Mouse (Mus musculus) duodenum, adult 2 months (tissue): ENCODE data around the gene Gm49391. TPM values are rescaled to one million over a fixed set of nuclear protein-coding genes. Genes with fewer than 3 reads are reported as not detected.

Experiments
- polyA plus RNA-seq: library from polyadenylated mRNA; depleted of rRNA; stranded (reverse); fragments of >200 nt; gene quantifications from 2 replicates; pipeline ENCODE4 v1.2.3, GENCODE M21; 2012; ENCODE audit warnings: low replicate concordance; rRNA removed

The Gm49391 gene
- polyA plus RNA-seq, result not detected in 2 replicates

GRCm38 (mm10) chr13:60936500-60936901, at the start of gene Gm49391, which contains the start of gene Ctla2a:
Gene Gm49391, minus strand, starts transcription at chr13:60936571.
Gene Ctla2a, minus strand, starts transcription at chr13:60936625.

GRCm38 (mm10) chr13:60941884-60942283, 5.5 kb upstream of the Gm49391 start, which contains the start of gene Tpbpa:
Gene Tpbpa, minus strand, starts transcription at chr13:60941984.

GRCm38 (mm10) chr13:60935490-60935889, 881 bp downstream of the Gm49391 start, which contains the start of gene Gm49393:
Gene Gm49393, minus strand, starts transcription at chr13:60935590.

GRCm38 (mm10) chr13:60904780-60905179, 31.6 kb downstream of the Gm49391 start, which contains the start of gene Tpbpb:
Gene Tpbpb, minus strand, starts transcription at chr13:60904880.

GRCm38 (mm10) chr13:60897328-60897727, 39.0 kb downstream of the Gm49391 start, which contains the start of gene Ctla2b:
Gene Ctla2b, minus strand, starts transcription at chr13:60897447.

GRCm38 (mm10) chr13:60896794-60897193, 39.6 kb downstream of the Gm49391 start, which contains the start of gene Gm49392:
Gene Gm49392, minus strand, starts transcription at chr13:60896894.

GRCm38 (mm10) chr13:60864281-60864680, 72.1 kb downstream of the Gm49391 start, which contains the start of gene 4930486L24Rik:
Gene 4930486L24Rik, minus strand, starts transcription at chr13:60864475.

Other genes starting within 250 kb of the Gm49391 start
- not detected in 2 replicates for gene BC051665, start 150.2 kb downstream of the Gm49391 start, polyA plus RNA-seq
- not detected in 2 replicates for gene Ctsll3, start 133.7 kb downstream of the Gm49391 start, polyA plus RNA-seq
- gene 4930486L24Rik, start 72.1 kb downstream of the Gm49391 start, polyA plus RNA-seq, result not detected in 2 replicates
- gene Gm49392, start 39.7 kb downstream of the Gm49391 start, polyA plus RNA-seq, result not detected in 2 replicates
- 0.16 TPM in 1 of 2 replicates, not detected in the other for gene Ctla2b, start 39.1 kb downstream of the Gm49391 start, polyA plus RNA-seq
- not detected in 2 replicates for gene Tpbpb, start 31.7 kb downstream of the Gm49391 start, polyA plus RNA-seq
- not detected in 2 replicates for gene Gm49393, start 981 bp downstream of the Gm49391 start, polyA plus RNA-seq
- 0.17 and 0.44 TPM in 2 replicates for gene Ctla2a, start 54 bp upstream of the Gm49391 start, polyA plus RNA-seq
- not detected in 2 replicates for gene Tpbpa, start 5.4 kb upstream of the Gm49391 start, polyA plus RNA-seq
- not detected in 2 replicates for gene Ctsj, start 69.4 kb upstream of the Gm49391 start, polyA plus RNA-seq
- not detected in 2 replicates for gene Ctsq, start 104.1 kb upstream of the Gm49391 start, polyA plus RNA-seq
- not detected in 2 replicates for gene Ctsr, start 227.7 kb upstream of the Gm49391 start, polyA plus RNA-seq